Mouse (Mus musculus) spleen, adult 10 weeks (tissue): ENCODE results near the gene Ddx23. TPM values are rescaled to one million over a fixed set of nuclear protein-coding genes. Genes with fewer than 3 reads are reported as not detected.

Experiments
- polyA plus RNA-seq: library from polyadenylated mRNA; stranded (reverse); fragments of 350-450 nt; fragmentation: Illumina TruSeq; extraction: RNeasy Lipid Tissue Mini Kit (QIAGEN cat#74804); gene quantifications from one replicate; pipeline ENCODE4 v1.2.3, GENCODE M21; 2015; ENCODE audit warnings: low replicate concordance; ENCODE audit not compliant: insufficient read depth

Ddx23 gene
- 48.5 TPM for polyA plus RNA-seq

GRCm38 (mm10) chr15:98662567-98663545 lies at the start of gene Ddx23:
TSS of gene Ddx23 (minus strand) at chr15:98662894.

GRCm38 (mm10) chr15:98707766-98708372 lies 45.2 kb upstream of the Ddx23 start, which contains the start of gene Ccdc65:
TSS of gene Ccdc65 (plus strand) at chr15:98708207.

DNA sequence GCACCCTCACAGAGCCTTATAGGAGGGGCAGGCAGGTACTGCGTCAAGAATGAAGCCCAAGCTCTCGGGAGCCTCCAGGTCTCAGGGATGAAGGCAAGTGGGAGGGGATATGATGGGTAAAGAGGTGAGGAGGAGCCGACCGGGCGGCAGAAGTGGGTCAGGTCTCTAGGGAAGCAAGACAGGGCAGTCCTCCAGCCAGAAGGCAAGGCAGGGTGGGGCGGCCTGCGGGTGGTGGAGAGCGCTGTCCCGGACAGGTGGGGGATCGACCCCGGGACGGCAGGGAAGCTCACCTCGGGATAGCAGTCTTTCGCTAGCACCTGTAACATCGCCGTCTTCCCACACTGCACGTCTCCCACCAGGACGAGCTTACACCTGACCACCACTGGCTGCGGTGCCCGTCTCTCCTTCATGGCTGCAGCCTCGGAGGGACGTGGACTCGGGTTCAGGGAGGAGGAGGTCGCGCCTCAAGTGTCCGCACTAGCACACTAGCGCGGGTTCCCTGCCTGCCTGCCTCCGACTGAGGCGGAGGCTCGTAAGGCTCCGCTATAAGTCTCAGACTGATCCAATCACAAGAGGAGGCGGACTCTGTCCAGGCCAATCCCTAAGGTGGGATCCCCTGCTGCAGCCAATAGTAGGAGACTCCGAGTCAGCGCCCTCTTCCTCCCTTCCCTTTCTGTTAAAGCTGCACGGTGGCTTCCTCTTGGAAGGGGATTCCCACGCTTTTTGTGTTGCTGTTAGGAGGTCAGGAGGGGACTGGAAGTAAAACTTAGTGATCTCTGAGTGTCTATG lies 14.4 kb upstream of the Ddx23 start, which contains the start of gene Rnd1:
Rnd1 (minus strand) TSS at position 522 of the 789 bp plus-strand sequence.

DNA sequence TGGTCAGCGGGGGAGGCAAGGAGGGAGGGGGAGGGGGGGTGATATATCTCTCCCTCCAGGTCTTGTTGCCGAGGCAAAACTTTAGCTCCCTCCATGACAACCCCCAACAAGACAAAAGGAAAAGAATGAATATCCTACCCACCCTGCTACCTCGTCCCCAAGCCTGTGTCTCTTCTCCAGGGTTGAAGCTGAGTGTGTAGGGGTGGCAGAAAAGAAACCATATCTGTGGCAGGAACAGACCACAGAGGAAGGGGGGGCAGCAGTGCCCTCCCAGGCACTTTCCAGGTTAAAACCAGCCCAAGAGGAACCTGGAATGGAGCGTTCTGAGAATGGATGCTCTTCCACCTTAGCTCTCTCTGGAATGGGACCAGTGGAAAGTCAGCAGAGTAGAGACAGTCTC lies 32.2 kb downstream of the Ddx23 start, which contains the start of gene Cacnb3:
Cacnb3 (plus strand) TSS at position 301 of the 400 bp plus-strand sequence.

DNA sequence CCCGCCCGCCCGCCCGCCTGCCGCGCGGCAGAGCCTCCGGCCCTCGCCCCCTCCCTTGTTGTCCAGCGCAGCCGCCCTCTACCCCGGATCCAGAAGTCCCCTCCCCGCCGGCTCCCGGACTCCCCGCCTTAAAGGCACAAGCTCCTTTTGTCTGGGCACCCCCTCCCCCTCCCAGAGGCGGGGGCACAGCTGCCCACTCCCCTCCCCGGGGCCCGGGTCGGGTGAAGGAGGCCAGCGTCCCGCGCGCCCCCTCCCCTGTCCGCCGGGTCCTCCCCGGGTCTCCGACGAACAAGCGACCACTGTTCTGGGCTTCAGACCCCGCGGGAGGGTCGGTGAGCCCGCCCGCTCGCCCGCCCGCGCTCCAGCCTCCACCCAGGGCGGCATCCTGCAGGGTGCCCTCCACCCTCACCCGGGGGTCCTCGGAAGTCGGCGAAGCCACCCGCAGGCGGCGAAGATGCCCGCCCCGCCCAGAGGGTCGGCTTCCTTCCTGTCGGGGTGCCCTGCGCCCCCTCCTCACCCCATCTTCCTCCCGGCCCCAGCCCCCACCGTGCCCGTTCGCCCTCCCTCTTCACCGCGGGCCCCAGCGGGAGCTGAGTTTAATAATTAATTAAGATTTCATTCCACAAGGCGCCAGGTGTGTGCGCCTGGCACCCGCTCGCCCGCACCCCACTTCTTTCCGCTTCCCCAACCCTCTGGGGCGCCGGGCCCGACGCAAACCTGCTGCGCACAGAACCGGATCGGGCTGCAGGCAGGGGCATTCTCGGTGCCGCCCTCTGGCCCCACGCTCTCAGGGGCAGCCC lies 53.2 kb downstream of the Ddx23 start, which contains the start of gene Adcy6:
Adcy6 (minus strand) TSS at position 746 of the 800 bp plus-strand sequence.

Other genes with a start within 250 kb of the Ddx23 start
- gene Olfr282, start 231.7 kb downstream of the Ddx23 start, polyA plus RNA-seq = not detected
- gene Olfr281, start 210.3 kb downstream of the Ddx23 start, polyA plus RNA-seq = not detected
- gene OR5BS1P, start 193.0 kb downstream of the Ddx23 start, polyA plus RNA-seq = not detected
- 0.81 TPM for gene Lalba, start 180.2 kb downstream of the Ddx23 start, polyA plus RNA-seq
- not detected for gene Olfr279, start 170.5 kb downstream of the Ddx23 start, polyA plus RNA-seq
- 76.0 TPM for gene Kansl2, start 128.6 kb downstream of the Ddx23 start, polyA plus RNA-seq
- gene Ccnt1, start 92.0 kb downstream of the Ddx23 start, polyA plus RNA-seq = 72.8 TPM
- not detected for gene 4930415O20Rik, start 91.9 kb downstream of the Ddx23 start, polyA plus RNA-seq
- gene Adcy6, start 52.8 kb downstream of the Ddx23 start, polyA plus RNA-seq = 13.1 TPM
- 7.6 TPM for gene Cacnb3, start 32.1 kb downstream of the Ddx23 start, polyA plus RNA-seq
- 2.7 TPM for gene Rnd1, start 14.6 kb upstream of the Ddx23 start, polyA plus RNA-seq
- not detected for gene Ccdc65, start 45.3 kb upstream of the Ddx23 start, polyA plus RNA-seq
- 4.8 TPM for gene Fkbp11, start 65.3 kb upstream of the Ddx23 start, polyA plus RNA-seq
- gene Arf3, start 100.3 kb upstream of the Ddx23 start, polyA plus RNA-seq = 82.2 TPM
- 0.59 TPM for gene Wnt10b, start 115.3 kb upstream of the Ddx23 start, polyA plus RNA-seq
- gene Wnt1, start 127.0 kb upstream of the Ddx23 start, polyA plus RNA-seq = not detected
- gene Ddn, start 146.6 kb upstream of the Ddx23 start, polyA plus RNA-seq = 0.06 TPM
- gene Prkag1, start 168.6 kb upstream of the Ddx23 start, polyA plus RNA-seq = 104 TPM
- 76.8 TPM for gene Kmt2d, start 208.3 kb upstream of the Ddx23 start, polyA plus RNA-seq
- 18.7 TPM for gene Rhebl1, start 231.6 kb upstream of the Ddx23 start, polyA plus RNA-seq
- gene Dhh, start 235.6 kb upstream of the Ddx23 start, polyA plus RNA-seq = 0.55 TPM